Mouse (Mus musculus): Measurements from ENCODE around the gene Cd247.

DNA sequence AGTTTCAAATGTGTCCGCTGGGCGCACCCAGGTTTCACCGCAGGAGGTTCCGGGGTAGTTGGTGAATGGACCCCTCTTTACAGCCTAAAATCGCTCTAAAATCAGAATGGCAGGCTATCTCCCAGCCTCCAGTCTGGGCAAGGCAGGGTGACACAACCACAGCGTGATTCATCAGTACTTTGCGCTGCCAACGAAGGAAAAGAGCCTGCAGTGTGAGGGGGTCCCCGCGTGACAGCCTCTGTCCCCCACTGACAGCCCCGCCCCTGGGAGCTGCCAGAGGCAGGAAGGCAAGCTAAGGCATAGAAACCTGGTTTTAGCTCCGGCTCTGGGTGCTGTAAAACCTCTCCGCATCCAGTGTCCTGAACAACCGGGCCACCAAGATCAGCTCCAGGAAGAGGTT is 56.9 kb downstream of the Cd247 start:
- TF ChIP-seq POLR2A (IDR thresholded peaks at IDR 0.05; ENCODE audit: extremely low read depth, insufficient read depth, low read length) (no peak), CTCF (IDR thresholded peaks at IDR 0.05; ENCODE audit: extremely low read depth, insufficient read depth, low read length) (no peak)

All from cortical plate, adult 2 months (tissue).